In genomic region chr7:19768251-19768650, GRCm38 (mm10) we compare ENCODE assay signal across 13 mouse cellular contexts. TPM values are rescaled to one million over a fixed set of nuclear protein-coding genes. Genes with fewer than 3 reads are reported as not detected.
DNase-seq lines count a peak whose midpoint lies in the region; ATAC-seq lines count a peak whose summit lies in the region.
"Had no signal": no experiment of that assay in that cellular context is flagged by ENCODE, and none has a peak within 500 bp of the region (broad histone marks: within the 10 kb centered on the region; RNA-seq: fewer than 3 reads in every experiment).

No protein-coding gene starts in this region.

- H3K4me2 ChIP-seq in embryonic facial prominence, embryonic 14.5 days (ENCODE audit: low read depth, low read length): peak overlapping the region; percentile 61
- peak overlapping the region; percentile 94 for H3K4me2 ChIP-seq in kidney, embryonic 15.5 days
- H3K4me2 ChIP-seq in stomach, embryonic 14.5 days (replicated peaks; ENCODE audit: low read depth, low read length): peak overlapping the region; percentile 91

- WGBS in embryonic facial prominence, embryonic 14.5 days: 60% methylated on average over 14 of the region's 14 CpGs
- 36% methylated on average over 14 of the region's 14 CpGs for WGBS in kidney, embryonic 15.5 days
- WGBS in stomach, embryonic 14.5 days: 61% methylated on average over 14 of the region's 14 CpGs

- peaks cover 17% of the 10 kb centered on the region for H3K4me1 ChIP-seq in embryonic facial prominence, embryonic 14.5 days (ENCODE audit: control insufficient read depth, insufficient read depth, low read length)
- peaks cover 57% of the 10 kb centered on the region for H3K4me1 ChIP-seq in kidney, embryonic 15.5 days
- peaks cover 26% of the 10 kb centered on the region for H3K4me1 ChIP-seq in stomach, embryonic 14.5 days (ENCODE audit: control insufficient read depth, insufficient read depth, low read length)

- no peaks in the 10 kb centered on the region for H3K27me3 ChIP-seq in embryonic facial prominence, embryonic 14.5 days (replicated peaks; ENCODE audit: control insufficient read depth, insufficient read depth, low read length)
- H3K27me3 ChIP-seq in kidney, embryonic 15.5 days: no peaks in the 10 kb centered on the region
- H3K27me3 ChIP-seq in stomach, embryonic 14.5 days (ENCODE audit: control insufficient read depth, insufficient read depth, low read length): no peaks in the 10 kb centered on the region

- H3K36me3 ChIP-seq in embryonic facial prominence, embryonic 14.5 days (ENCODE audit: control insufficient read depth, insufficient read depth, low read length): peaks cover 18% of the 10 kb centered on the region
- H3K36me3 ChIP-seq in kidney, embryonic 15.5 days: peaks cover 45% of the 10 kb centered on the region
- H3K36me3 ChIP-seq in stomach, embryonic 14.5 days (ENCODE audit: control insufficient read depth, insufficient read depth, low read length): peaks cover 20% of the 10 kb centered on the region

- ATAC-seq in embryonic facial prominence, embryonic 14.5 days (ENCODE audit: low read depth): no peak
- 0 out of 2 replicates have a peak, but pooled peaks have one; percentile 5 for ATAC-seq in kidney, embryonic 15.5 days (replicated peaks; ENCODE audit: low FRiP score)
- ATAC-seq in stomach, embryonic 14.5 days (ENCODE audit: insufficient number of reproducible peaks, insufficient read depth, low FRiP score, low read depth): no peak
- ATAC-seq: forebrain, postnatal 0 days; liver, postnatal 0 days had no signal

- peak overlapping the region; percentile 42 for H3K4me3 ChIP-seq in embryonic facial prominence, embryonic 14.5 days (ENCODE audit: low read depth, low read length)
- peak overlapping the region; percentile 71 for H3K4me3 ChIP-seq in kidney, embryonic 15.5 days (replicated peaks)
- peak overlapping the region; percentile 4; the same call in 1 of the 2 replicates for H3K4me3 ChIP-seq in stomach, embryonic 14.5 days (ENCODE audit: low read depth, low read length)
- H3K4me3 ChIP-seq: left cerebral cortex, adult 2 months had no signal

- DNase-seq in kidney, adult 11 months: peak; percentile 49
- no peak for DNase-seq in kidney, adult 18-20 months
- no peak for DNase-seq in embryonic facial prominence, embryonic 14.5 days (ENCODE audit: low spot score)
- no peak for DNase-seq in right cerebral cortex, adult 2 months (ENCODE audit: low spot score in 2 of 2)
- DNase-seq in urinary bladder, postnatal 36 days (ENCODE audit: low spot score in 2 of 2): no peak
- DNase-seq: adrenal gland, postnatal 25 days; cerebellum, adult 11-12 months; forebrain, postnatal 0 days; liver, postnatal 0 days; thymus, adult 2 months had no signal

- H3K27ac ChIP-seq in embryonic facial prominence, embryonic 14.5 days (replicated peaks; ENCODE audit: low read depth, low read length): no peak overlapping the region
- H3K27ac ChIP-seq in kidney, embryonic 15.5 days: peak overlapping the region; percentile 96
- peak overlapping the region; percentile 22; the same call in 1 of the 2 replicates for H3K27ac ChIP-seq in stomach, embryonic 14.5 days (ENCODE audit: low read length)
- H3K27ac ChIP-seq: left cerebral cortex, adult 2 months had no signal

- no peaks in the 10 kb centered on the region for H3K9me3 ChIP-seq in embryonic facial prominence, embryonic 14.5 days (ENCODE audit: control insufficient read depth, low read length)
- H3K9me3 ChIP-seq in kidney, embryonic 15.5 days (replicated peaks): no peaks in the 10 kb centered on the region
- H3K9me3 ChIP-seq in stomach, embryonic 14.5 days (ENCODE audit: control insufficient read depth, low read depth, low read length): no peaks in the 10 kb centered on the region

- 0 out of 2 replicates have a peak overlapping the region, but pooled peaks have one; percentile 5 for H3K9ac ChIP-seq in embryonic facial prominence, embryonic 14.5 days (ENCODE audit: low read depth, low read length)
- peak overlapping the region; percentile 72 for H3K9ac ChIP-seq in kidney, embryonic 15.5 days
- H3K9ac ChIP-seq in stomach, embryonic 14.5 days (replicated peaks; ENCODE audit: low read depth, low read length): no peak overlapping the region
- H3K9ac ChIP-seq: forebrain, postnatal 0 days; liver, postnatal 0 days had no signal

RNA-seq across cellular contexts. Expression of gene Bcam, which starts 2.6 kb away (rescaled TPM):
- polyA plus RNA-seq in embryonic facial prominence, embryonic 14.5 days (2014; fragmentation: Nextera tagmentation; extraction: Ambion mirVana): 101 and 114 TPM in 2 replicates
- polyA plus RNA-seq in kidney, embryonic 15.5 days (2015; fragmentation: Nextera tagmentation; extraction: Ambion mirVana): 244 and 257 TPM in 2 replicates
- polyA plus RNA-seq in stomach, embryonic 14.5 days (2014; fragmentation: Nextera tagmentation; extraction: Ambion mirVana): 156 and 164 TPM in 2 replicates

RNA-seq across cellular contexts. Expression of gene Nectin2, which starts 18.0 kb away (rescaled TPM):
- 55.2 and 62.0 TPM in 2 replicates for polyA plus RNA-seq in embryonic facial prominence, embryonic 14.5 days (2014; fragmentation: Nextera tagmentation; extraction: Ambion mirVana)
- 130 and 138 TPM in 2 replicates for polyA plus RNA-seq in kidney, embryonic 15.5 days (2015; fragmentation: Nextera tagmentation; extraction: Ambion mirVana)
- 106 and 113 TPM in 2 replicates for polyA plus RNA-seq in stomach, embryonic 14.5 days (2014; fragmentation: Nextera tagmentation; extraction: Ambion mirVana)

RNA-seq across cellular contexts. Expression of gene Cblc, which starts 28.4 kb away (rescaled TPM):
- 4.7 TPM in 2 replicates for polyA plus RNA-seq in embryonic facial prominence, embryonic 14.5 days (2014; fragmentation: Nextera tagmentation; extraction: Ambion mirVana)
- polyA plus RNA-seq in kidney, embryonic 15.5 days (2015; fragmentation: Nextera tagmentation; extraction: Ambion mirVana): 8.3 and 9.1 TPM in 2 replicates
- polyA plus RNA-seq in stomach, embryonic 14.5 days (2014; fragmentation: Nextera tagmentation; extraction: Ambion mirVana): 15.1 and 17.7 TPM in 2 replicates

RNA-seq across cellular contexts. Expression of gene Tomm40, which starts 53.0 kb away (rescaled TPM):
- 114 and 125 TPM in 2 replicates for polyA plus RNA-seq in embryonic facial prominence, embryonic 14.5 days (2014; fragmentation: Nextera tagmentation; extraction: Ambion mirVana)
- 168 and 177 TPM in 2 replicates for polyA plus RNA-seq in kidney, embryonic 15.5 days (2015; fragmentation: Nextera tagmentation; extraction: Ambion mirVana)
- polyA plus RNA-seq in stomach, embryonic 14.5 days (2014; fragmentation: Nextera tagmentation; extraction: Ambion mirVana): 91.2 and 108 TPM in 2 replicates

RNA-seq across cellular contexts. Expression of gene Bcl3, which starts 54.3 kb away (rescaled TPM):
- 4.3 and 4.6 TPM in 2 replicates for polyA plus RNA-seq in embryonic facial prominence, embryonic 14.5 days (2014; fragmentation: Nextera tagmentation; extraction: Ambion mirVana)
- 3.9 and 4.9 TPM in 2 replicates for polyA plus RNA-seq in kidney, embryonic 15.5 days (2015; fragmentation: Nextera tagmentation; extraction: Ambion mirVana)
- 10.7 and 11.5 TPM in 2 replicates for polyA plus RNA-seq in stomach, embryonic 14.5 days (2014; fragmentation: Nextera tagmentation; extraction: Ambion mirVana)

Comparison
In these comparisons a context has a peak if more than half of its experiments do, and no peak if none do; other contexts are left out.
1. H3K4me3 ChIP-seq: peak in every context shown above with its lines; median percentile 71 in kidney, embryonic 15.5 days; 42 in embryonic facial prominence, embryonic 14.5 days; 4 in stomach, embryonic 14.5 days.